Comparison of ENCODE assay signal across 24 mouse cellular contexts in the genomic region with DNA sequence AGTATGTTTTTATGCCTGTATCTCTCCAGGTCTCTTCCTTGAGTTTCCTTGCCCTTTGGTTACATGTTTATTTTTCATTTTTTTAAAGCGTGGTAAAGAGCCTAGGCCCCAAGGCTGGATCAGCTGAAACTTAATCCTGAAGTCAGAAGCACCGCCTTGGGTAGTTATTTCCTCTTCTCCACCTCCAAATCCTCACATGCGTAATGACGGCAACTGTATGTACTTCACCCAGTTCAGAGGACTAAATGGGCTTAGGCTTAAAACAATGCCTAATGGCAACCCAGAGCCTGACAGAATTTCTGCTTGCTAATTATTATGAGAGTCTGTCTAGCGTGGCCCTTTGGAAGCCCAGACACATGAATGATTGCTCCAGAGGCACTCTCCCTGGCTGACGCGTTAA.
DNase-seq lines count a peak whose midpoint lies in the region; ATAC-seq and TF ChIP-seq lines count a peak whose summit lies in the region.
"Had no signal": no experiment of that assay in that cellular context is flagged by ENCODE, and none has a peak within 500 bp of the region (broad histone marks: within the 10 kb centered on the region; RNA-seq: fewer than 3 reads in every experiment).

No protein-coding gene starts in this region.

- no peak for TF ChIP-seq CTCF in kidney, postnatal 0 days (IDR thresholded peaks at IDR 0.05; ENCODE audit: low read depth)
- TF ChIP-seq CTCF in layer of hippocampus, adult 2 months (conservative IDR thresholded peaks at IDR 0.05): no peak

- ATAC-seq in forebrain, embryonic 14.5 days: peak; percentile 29; the same call in 1 of the 2 replicates
- no peak; the same call in 1 of the 2 replicates for ATAC-seq in forebrain, embryonic 16.5 days
- ATAC-seq in kidney, postnatal 0 days (replicated peaks; ENCODE audit: low FRiP score, low read depth): peak; percentile 29; the same call in 1 of the 2 replicates
- ATAC-seq in embryonic facial prominence, embryonic 13.5 days (ENCODE audit: insufficient number of reproducible peaks, insufficient read depth, low FRiP score, low TSS enrichment, low read depth): 0 out of 2 replicates have a peak, but pooled peaks have one; percentile 56
- ATAC-seq: intestine, postnatal 0 days had no signal

- no peak overlapping the region for H3K4me3 ChIP-seq in forebrain, embryonic 14.5 days (ENCODE audit: low read depth, low read length)
- H3K4me3 ChIP-seq in forebrain, embryonic 16.5 days (replicated peaks; ENCODE audit: low read length): no peak overlapping the region
- H3K4me3 ChIP-seq in kidney, postnatal 0 days (replicated peaks; ENCODE audit: low read depth, low read length): no peak overlapping the region
- H3K4me3 ChIP-seq in embryonic facial prominence, embryonic 13.5 days: no peak overlapping the region
- no peak overlapping the region for H3K4me3 ChIP-seq in layer of hippocampus, adult 2 months
- H3K4me3 ChIP-seq: heart, embryonic 12.5 days; left cerebral cortex, adult 2 months; liver, embryonic 15.5 days; lung, embryonic 15.5 days; myocyte; neural tube, embryonic 13.5 days had no signal

- H3K27me3 ChIP-seq in forebrain, embryonic 14.5 days (replicated peaks; ENCODE audit: control insufficient read depth, insufficient read depth, low read length): no peaks in the 10 kb centered on the region
- H3K27me3 ChIP-seq in forebrain, embryonic 16.5 days (replicated peaks; ENCODE audit: control insufficient read depth, insufficient read depth, low read length): no peaks in the 10 kb centered on the region
- no peaks in the 10 kb centered on the region for H3K27me3 ChIP-seq in kidney, postnatal 0 days (ENCODE audit: insufficient read depth, low read length)
- no peaks in the 10 kb centered on the region for H3K27me3 ChIP-seq in embryonic facial prominence, embryonic 13.5 days
- H3K27me3 ChIP-seq: heart, embryonic 12.5 days; liver, embryonic 15.5 days; lung, embryonic 15.5 days; neural tube, embryonic 13.5 days had no signal

- H3K9ac ChIP-seq in forebrain, embryonic 14.5 days (ENCODE audit: low read length): no peak overlapping the region
- H3K9ac ChIP-seq in forebrain, embryonic 16.5 days (replicated peaks; ENCODE audit: low read depth, low read length): no peak overlapping the region
- no peak overlapping the region for H3K9ac ChIP-seq in kidney, postnatal 0 days (ENCODE audit: low read depth, low read length)
- H3K9ac ChIP-seq in embryonic facial prominence, embryonic 13.5 days: no peak overlapping the region
- H3K9ac ChIP-seq: heart, embryonic 12.5 days; liver, embryonic 15.5 days; lung, embryonic 15.5 days; neural tube, embryonic 13.5 days had no signal

- peak; percentile 17 for DNase-seq in forebrain, embryonic 14.5 days (ENCODE audit: low spot score)
- peak; percentile 16 for DNase-seq in kidney, postnatal 0 days (ENCODE audit: low spot score)
- no peak for DNase-seq in kidney, adult 9 months
- DNase-seq in adrenal gland, postnatal 36 days: no peak
- DNase-seq in layer of hippocampus, adult 2 months (ENCODE audit: low spot score in 2 of 2): no peak
- DNase-seq: adrenal gland, postnatal 25 days; cerebellum, adult 11 months; cerebellum, adult 9-11 months; heart, adult 11 months; heart, postnatal 10 days; liver; lung, postnatal 36 days; right cerebral cortex, adult 18-20 months; right cerebral cortex, postnatal 4 days; thymus, postnatal 25 days had no signal

- no peak overlapping the region for H3K27ac ChIP-seq in forebrain, embryonic 14.5 days (ENCODE audit: low read depth, low read length)
- H3K27ac ChIP-seq in forebrain, embryonic 16.5 days (ENCODE audit: low read length): no peak overlapping the region
- no peak overlapping the region for H3K27ac ChIP-seq in kidney, postnatal 0 days
- peak overlapping the region; percentile 72 for H3K27ac ChIP-seq in embryonic facial prominence, embryonic 13.5 days
- no peak overlapping the region for H3K27ac ChIP-seq in layer of hippocampus, adult 2 months
- H3K27ac ChIP-seq: left cerebral cortex, adult 2 months; liver, embryonic 15.5 days; lung, embryonic 15.5 days; neural tube, embryonic 13.5 days had no signal

- no peaks in the 10 kb centered on the region for H3K36me3 ChIP-seq in forebrain, embryonic 14.5 days (ENCODE audit: control insufficient read depth, insufficient read depth, low read length)
- H3K36me3 ChIP-seq in forebrain, embryonic 16.5 days (ENCODE audit: control insufficient read depth, insufficient read depth): no peaks in the 10 kb centered on the region
- no peaks in the 10 kb centered on the region for H3K36me3 ChIP-seq in kidney, postnatal 0 days (ENCODE audit: insufficient read depth, low read length)
- H3K36me3 ChIP-seq in embryonic facial prominence, embryonic 13.5 days: no peaks in the 10 kb centered on the region
- H3K36me3 ChIP-seq: heart, embryonic 12.5 days; liver, embryonic 15.5 days; lung, embryonic 15.5 days; neural tube, embryonic 13.5 days had no signal

- 45% methylated on average over 7 of the region's 7 CpGs for WGBS in forebrain, embryonic 14.5 days
- WGBS in forebrain, embryonic 16.5 days: 38% methylated on average over 7 of the region's 7 CpGs
- 44% methylated on average over 7 of the region's 7 CpGs for WGBS in kidney, postnatal 0 days
- WGBS in embryonic facial prominence, embryonic 13.5 days: 40% methylated on average over 7 of the region's 7 CpGs

- no peaks in the 10 kb centered on the region for H3K9me3 ChIP-seq in forebrain, embryonic 14.5 days (replicated peaks; ENCODE audit: control insufficient read depth, low read length)
- H3K9me3 ChIP-seq in forebrain, embryonic 16.5 days (ENCODE audit: control insufficient read depth, low read length): no peaks in the 10 kb centered on the region
- no peaks in the 10 kb centered on the region for H3K9me3 ChIP-seq in kidney, postnatal 0 days (replicated peaks; ENCODE audit: low read length)
- H3K9me3 ChIP-seq in embryonic facial prominence, embryonic 13.5 days: no peaks in the 10 kb centered on the region
- H3K9me3 ChIP-seq: heart, embryonic 12.5 days; liver, embryonic 15.5 days; lung, embryonic 15.5 days; neural tube, embryonic 13.5 days had no signal

- H3K4me2 ChIP-seq in forebrain, embryonic 14.5 days (ENCODE audit: low read length): no peak overlapping the region
- H3K4me2 ChIP-seq in forebrain, embryonic 16.5 days (ENCODE audit: low read length): no peak overlapping the region
- peak overlapping the region; percentile 34 for H3K4me2 ChIP-seq in kidney, postnatal 0 days (ENCODE audit: low read length)
- H3K4me2 ChIP-seq in embryonic facial prominence, embryonic 13.5 days: peak overlapping the region; percentile 34
- H3K4me2 ChIP-seq: heart, embryonic 12.5 days; liver, embryonic 15.5 days; lung, embryonic 15.5 days; neural tube, embryonic 13.5 days had no signal

- H3K4me1 ChIP-seq in forebrain, embryonic 14.5 days (ENCODE audit: control insufficient read depth, insufficient read depth, low read length): peaks cover 4% of the 10 kb centered on the region; the same call in 1 of the 2 replicates
- no peaks in the 10 kb centered on the region; the same call in 1 of the 2 replicates for H3K4me1 ChIP-seq in forebrain, embryonic 16.5 days (replicated peaks; ENCODE audit: control insufficient read depth, insufficient read depth, low read length)
- no peaks in the 10 kb centered on the region for H3K4me1 ChIP-seq in kidney, postnatal 0 days (replicated peaks; ENCODE audit: insufficient read depth, low read length)
- H3K4me1 ChIP-seq in embryonic facial prominence, embryonic 13.5 days: peaks cover 28% of the 10 kb centered on the region
- H3K4me1 ChIP-seq: liver, embryonic 15.5 days; neural tube, embryonic 13.5 days had no signal

Comparison
In these comparisons a context has a peak if more than half of its experiments do, and no peak if none do; other contexts are left out.
1. DNase-seq: peak in forebrain, embryonic 14.5 days (single experiment) and kidney, postnatal 0 days (single experiment); none in kidney, adult 9 months (single experiment), adrenal gland, postnatal 36 days (0 of 2) and layer of hippocampus, adult 2 months (0 of 2).
2. H3K4me2 ChIP-seq: peak in kidney, postnatal 0 days (single experiment) and embryonic facial prominence, embryonic 13.5 days (single experiment); none in forebrain, embryonic 14.5 days (single experiment) and forebrain, embryonic 16.5 days (single experiment).